Mouse (Mus musculus) forebrain, embryonic 15.5 days (tissue): ENCODE results near the gene Gm28171. TPM values are rescaled to one million over a fixed set of nuclear protein-coding genes. Genes with fewer than 3 reads are reported as not detected.
"Not testable (repeated sequence)": the region's sequence is repeated elsewhere in the genome, so short reads cannot be mapped to it uniquely, and the experiment has no call there.

Source experiments
- ATAC-seq: fragments of 200-750 bp; cut with Nextera tagmentation; replicated peaks from 2 replicates; pipeline ENCODE4 v1.8.0; 2017; ENCODE audit warnings: mild to moderate bottlenecking, moderate TSS enrichment, moderate library complexity
- H3K27ac ChIP-seq: fragments of 300-500 bp; sonication (generic); replicated peaks from 2 replicates; pipeline ENCODE4 v1.5.1; 2015; ENCODE audit warnings: mild to moderate bottlenecking, inconsistent platforms
- H3K27me3 ChIP-seq: fragments of 300-500 bp; sonication (generic); 2 replicates; pipeline ENCODE4 v1.6.1; 2015; ENCODE audit warnings: inconsistent platforms
- H3K36me3 ChIP-seq: fragments of 300-500 bp; sonication (generic); 2 replicates; pipeline ENCODE4 v1.6.1; 2015; ENCODE audit warnings: mild to moderate bottlenecking, inconsistent platforms
- H3K4me1 ChIP-seq: fragments of 300-500 bp; sonication (generic); 2 replicates; pipeline ENCODE4 v1.6.1; 2015; ENCODE audit warnings: inconsistent platforms
- H3K4me2 ChIP-seq: fragments of 300-500 bp; sonication (generic); replicated peaks from 2 replicates; pipeline ENCODE4 v1.6.1; 2015; ENCODE audit warnings: mild to moderate bottlenecking, inconsistent platforms
- H3K4me3 ChIP-seq: fragments of 300-500 bp; sonication (generic); 2 replicates; pipeline ENCODE4 v1.5.1; 2015; ENCODE audit warnings: mild to moderate bottlenecking, inconsistent platforms
- H3K9ac ChIP-seq: fragments of 300-500 bp; sonication (generic); replicated peaks from 2 replicates; pipeline ENCODE4 v1.6.1; 2015; ENCODE audit warnings: mild to moderate bottlenecking, inconsistent platforms
- H3K9me3 ChIP-seq: fragments of 300-500 bp; sonication (generic); 2 replicates; pipeline ENCODE4 v1.6.1; 2016; ENCODE audit warnings: inconsistent platforms
- WGBS: fragments of 180-500 bp; shearing (Covaris S2); methylation state at CpG from one replicate; pipeline ENCODE4 v1.1.7; 2015; ENCODE audit warnings: mixed read lengths; 5-methylcytosine and 5-hydroxymethylcytosine counted together
- polyA plus RNA-seq: library from polyadenylated mRNA; unstranded; fragments of >200 nt; fragmentation: Nextera tagmentation; extraction: Ambion mirVana; gene quantifications from 2 replicates; pipeline ENCODE4 v1.2.1, GENCODE M21; 2015

Gene Gm28171
- not detected in 2 replicates for polyA plus RNA-seq

DNA sequence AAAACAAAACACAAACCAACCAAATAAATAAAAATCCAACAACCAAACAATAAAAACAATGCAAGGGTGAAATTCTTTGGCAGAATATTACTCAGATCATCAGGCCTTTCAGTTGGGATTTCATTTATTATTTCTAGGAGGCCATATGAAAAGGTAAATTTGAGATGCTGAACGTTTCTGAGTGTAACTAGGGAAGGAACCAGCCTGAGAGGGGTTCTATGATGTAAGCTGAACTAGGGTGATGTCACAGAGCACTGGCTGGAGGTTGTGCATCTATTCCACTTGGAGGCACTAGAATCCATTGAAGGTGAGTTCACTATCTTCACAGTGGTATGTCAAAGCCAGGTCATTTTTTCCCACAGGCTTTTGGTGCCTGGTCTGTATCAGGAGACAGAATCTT, at the start of gene Gm28171:
Gene Gm28171, plus strand, starts transcription at position 301 of the 400 bp plus-strand sequence.
- H3K4me3 ChIP-seq, H3K4me1 ChIP-seq, ATAC-seq, H3K9ac ChIP-seq, H3K27ac ChIP-seq, H3K9me3 ChIP-seq, H3K27me3 ChIP-seq, H3K36me3 ChIP-seq, H3K4me2 ChIP-seq: not testable (repeated sequence)
- WGBS, result no CpG with 5 or more reads among the region's 1 CpGs

Other genes starting within 250 kb of the Gm28171 start
- gene Gm21854, start 136.4 kb upstream of the Gm28171 start, polyA plus RNA-seq, result not detected in 2 replicates
- not detected in 2 replicates for gene Gm20914, start 67.4 kb upstream of the Gm28171 start, polyA plus RNA-seq
- not detected in 2 replicates for gene Gm21778, start 149.1 kb downstream of the Gm28171 start, polyA plus RNA-seq